Mouse (Mus musculus) spleen, postnatal 4 days (tissue): ENCODE measurements around the gene Gps2.
A peak's percentile ranks its signal among the peaks of the same experiment; 100 is the strongest.
"Not testable (repeated sequence)": the region's sequence is repeated elsewhere in the genome, so short reads cannot be mapped to it uniquely, and the experiment has no call there.

Source experiments
- DNase-seq, 2 experiments: peaks; one replicate each; pipeline ENCODE4 v3.0.0; 2022; ENCODE audit warnings: low spot score in 2 of 2

Gps2 gene

GRCm38 (mm10) chr11:69936156-69936555 lies 22.5 kb downstream of the Gps2 start:
- DNase-seq: peak; percentile 22 to 70

DNA sequence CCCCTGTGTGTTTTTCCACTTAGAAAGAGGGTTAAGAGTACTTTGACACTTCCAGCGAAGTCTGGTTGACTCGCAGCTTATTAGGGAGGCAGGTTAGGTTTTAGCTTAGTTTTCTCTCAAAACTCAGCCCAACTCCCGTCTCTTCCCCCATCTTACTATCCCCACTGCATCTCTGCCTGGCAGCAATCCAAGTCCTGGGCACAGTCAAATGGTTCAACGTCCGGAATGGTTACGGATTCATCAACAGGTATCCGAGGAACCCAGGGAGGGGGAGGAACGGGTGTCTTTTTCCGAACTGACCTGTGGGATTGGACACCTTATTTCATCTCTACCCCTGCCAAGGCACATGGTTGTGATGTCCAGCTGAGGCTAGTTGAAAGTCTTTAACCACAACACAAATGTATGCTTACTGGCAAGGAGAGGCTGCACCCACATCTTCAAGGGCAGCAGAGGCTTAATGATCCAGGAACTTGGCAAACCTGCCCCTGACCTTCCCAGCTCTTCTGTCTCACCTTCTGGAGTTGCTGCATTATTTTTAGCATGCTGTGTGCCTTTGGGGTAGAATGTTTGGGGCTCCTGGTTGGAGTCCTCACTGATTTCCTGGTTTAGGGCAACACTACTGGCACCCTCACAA lies 23.1 kb downstream of the Gps2 start:
- DNase-seq: no peak

DNA sequence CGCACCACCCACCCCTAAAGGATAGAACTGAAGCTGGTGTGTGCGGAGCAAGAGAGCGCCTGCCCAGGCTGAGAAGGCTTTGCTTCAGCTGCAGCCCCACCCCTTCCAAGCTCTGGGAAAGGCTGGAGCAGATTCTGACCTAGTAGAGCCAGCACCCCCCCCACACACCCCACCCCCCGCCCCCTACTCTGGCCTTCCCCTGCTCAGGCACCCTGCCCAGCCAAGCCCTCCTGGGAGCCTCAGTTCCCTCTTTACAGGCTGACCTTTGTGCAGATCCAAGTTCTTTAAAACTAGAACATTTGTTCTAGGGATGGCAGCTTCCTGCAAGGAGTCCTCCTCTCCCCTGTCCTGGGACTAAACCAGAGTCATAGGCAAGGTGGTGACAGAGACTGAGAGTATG lies 23.7 kb downstream of the Gps2 start:
- DNase-seq: no peak

DNA sequence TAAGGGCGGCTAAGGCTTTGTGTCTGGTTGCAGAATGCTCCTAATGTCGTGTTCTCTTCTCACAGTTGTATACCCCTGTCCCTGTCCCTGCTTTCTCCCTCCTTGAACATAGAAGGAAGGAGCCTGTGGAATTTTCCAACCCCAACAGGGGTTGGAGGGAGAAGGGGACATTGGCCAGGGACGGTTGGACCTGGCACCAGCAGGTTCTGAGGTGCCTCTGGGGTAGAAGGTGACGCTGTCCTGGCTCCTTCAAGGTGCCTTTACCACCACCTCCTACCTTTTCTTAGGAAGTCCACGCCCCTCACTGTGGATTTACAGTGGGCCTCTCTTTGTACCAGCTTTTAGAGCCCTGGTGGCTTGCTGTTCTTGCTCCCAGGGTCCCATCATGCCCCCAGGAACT lies 24.1 kb downstream of the Gps2 start:
- no peak for DNase-seq

DNA sequence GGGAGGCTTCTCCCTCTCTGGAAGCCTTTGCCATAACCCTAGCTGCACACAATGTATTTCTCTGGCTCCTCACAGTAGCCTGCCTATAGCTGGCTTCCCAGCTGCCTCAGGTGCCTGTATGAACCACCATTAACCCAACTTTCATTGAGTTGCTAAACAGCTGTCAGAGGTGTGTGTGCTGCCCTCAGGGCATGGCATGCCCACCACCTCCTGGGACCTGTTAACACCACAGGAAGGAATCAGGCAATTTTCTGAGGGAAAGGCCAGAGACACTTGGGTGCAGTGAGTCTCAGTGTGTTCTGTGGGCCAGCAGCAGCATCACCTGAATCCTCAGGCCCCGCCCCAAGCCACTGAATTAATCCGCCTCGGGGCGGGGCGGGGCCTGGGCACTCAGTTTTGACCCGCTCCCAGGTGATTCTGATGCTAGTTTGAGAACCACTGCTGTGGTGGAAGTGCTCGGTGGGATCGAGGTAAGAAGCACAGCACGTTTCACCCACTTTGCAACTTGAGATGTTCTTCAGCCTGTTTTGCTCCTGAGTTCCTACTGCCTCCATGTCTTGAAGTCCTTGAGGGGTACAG lies 24.8 kb downstream of the Gps2 start:
- DNase-seq: peak in 1 of 2 experiments; percentile 61

DNA sequence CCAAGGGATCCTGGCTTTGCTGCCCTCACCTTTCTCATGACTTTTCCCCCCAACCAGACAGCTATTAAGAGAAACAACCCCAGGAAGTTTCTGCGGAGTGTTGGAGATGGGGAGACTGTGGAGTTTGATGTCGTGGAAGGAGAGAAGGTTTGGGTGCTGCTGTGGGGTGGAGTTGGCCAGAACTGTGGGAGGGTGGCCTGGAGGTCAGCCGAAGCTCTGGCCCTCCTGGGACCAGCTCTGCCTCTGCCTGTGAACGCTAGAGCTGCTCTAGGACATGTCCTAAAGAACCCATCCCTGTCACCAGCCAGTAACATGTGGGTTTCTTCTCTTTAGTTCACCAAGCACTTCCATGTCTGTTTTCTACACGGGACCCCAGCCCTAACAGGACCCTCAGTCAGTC lies 25.5 kb downstream of the Gps2 start:
- DNase-seq: no peak

GRCm38 (mm10) chr11:69939731-69940130 lies 26.0 kb downstream of the Gps2 start:
- DNase-seq: peak; percentile 13 to 64

DNA sequence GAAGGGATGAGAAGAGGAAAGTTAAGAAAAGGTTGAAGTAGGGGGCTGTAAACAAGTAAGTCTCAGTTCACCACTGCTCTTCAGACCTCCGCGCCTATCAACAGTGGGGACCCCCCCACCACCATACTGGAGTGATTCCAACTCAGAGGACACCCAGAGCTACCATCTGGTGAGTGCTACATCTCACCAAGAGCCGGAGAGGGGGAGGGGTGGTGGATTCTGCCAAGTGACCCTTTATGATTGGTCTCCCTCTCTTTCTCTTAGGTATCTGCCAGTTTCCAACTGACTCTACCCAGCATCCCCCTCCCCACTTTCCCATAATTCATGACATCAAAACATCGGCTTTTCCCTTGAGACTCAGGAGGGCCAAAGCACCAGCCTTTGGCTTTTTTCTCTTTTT lies 27.3 kb downstream of the Gps2 start:
- DNase-seq: peak in 1 of 2 experiments; percentile 65

DNA sequence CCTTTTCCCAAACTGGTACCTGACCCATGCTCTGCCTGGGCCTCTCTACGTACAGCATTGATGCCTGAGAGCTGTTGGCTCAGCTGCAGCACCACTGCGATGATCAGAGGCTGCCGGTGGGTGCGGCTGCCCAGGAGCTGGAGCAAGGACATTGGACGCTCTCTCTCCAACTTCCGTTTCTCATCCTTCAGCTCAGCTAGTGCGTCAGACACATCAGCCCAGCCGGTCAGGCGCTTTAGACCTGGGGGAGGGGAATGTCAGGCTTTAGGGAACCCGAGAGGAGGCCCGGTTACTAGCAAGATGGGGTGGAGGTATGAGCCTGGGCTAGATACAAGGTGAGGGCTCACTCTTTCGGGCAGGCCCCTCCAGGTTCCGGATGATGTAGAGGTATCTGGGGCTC lies 31.5 kb downstream of the Gps2 start:
- DNase-seq: no peak

GRCm38 (mm10) chr11:69945997-69946891 lies 32.6 kb downstream of the Gps2 start:
- DNase-seq: peak; percentile 62 to 78

DNA sequence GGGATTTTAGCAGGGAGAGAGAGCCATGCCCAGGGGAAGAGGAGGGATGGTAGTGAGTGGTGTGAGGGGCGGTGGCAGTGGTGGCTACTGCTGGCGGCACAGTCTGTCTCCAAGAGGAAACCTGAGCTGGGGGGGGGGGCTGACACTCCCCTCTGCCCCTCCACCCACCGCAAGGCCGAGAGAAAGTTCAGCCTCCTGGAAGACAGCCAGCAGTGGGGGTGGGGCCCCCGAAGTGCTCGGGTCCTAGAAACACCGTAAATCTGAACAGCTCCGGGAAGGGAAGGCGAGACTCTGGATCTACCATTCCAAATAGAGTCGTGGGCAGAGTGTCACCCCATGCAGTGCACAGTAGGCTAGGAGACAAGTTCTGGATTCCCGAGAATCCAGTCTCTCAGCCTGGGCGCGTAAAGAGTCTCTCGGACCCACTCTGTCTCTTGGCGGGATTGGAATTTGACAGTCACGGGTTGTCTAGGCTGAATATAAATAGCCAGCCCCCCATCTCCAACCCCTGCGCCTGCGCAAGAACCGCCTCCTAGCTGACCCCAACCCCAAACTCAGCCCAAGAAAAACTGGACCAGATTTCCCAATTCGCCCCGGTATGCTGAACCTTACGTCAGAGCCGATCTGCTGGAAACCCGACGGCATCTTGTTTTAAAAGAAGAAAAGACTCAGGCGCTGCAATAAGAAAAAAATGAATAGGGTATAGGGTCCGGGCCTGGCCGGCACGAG lies 33.8 kb downstream of the Gps2 start:
- peak; percentile 69 to 83 for DNase-seq

DNA sequence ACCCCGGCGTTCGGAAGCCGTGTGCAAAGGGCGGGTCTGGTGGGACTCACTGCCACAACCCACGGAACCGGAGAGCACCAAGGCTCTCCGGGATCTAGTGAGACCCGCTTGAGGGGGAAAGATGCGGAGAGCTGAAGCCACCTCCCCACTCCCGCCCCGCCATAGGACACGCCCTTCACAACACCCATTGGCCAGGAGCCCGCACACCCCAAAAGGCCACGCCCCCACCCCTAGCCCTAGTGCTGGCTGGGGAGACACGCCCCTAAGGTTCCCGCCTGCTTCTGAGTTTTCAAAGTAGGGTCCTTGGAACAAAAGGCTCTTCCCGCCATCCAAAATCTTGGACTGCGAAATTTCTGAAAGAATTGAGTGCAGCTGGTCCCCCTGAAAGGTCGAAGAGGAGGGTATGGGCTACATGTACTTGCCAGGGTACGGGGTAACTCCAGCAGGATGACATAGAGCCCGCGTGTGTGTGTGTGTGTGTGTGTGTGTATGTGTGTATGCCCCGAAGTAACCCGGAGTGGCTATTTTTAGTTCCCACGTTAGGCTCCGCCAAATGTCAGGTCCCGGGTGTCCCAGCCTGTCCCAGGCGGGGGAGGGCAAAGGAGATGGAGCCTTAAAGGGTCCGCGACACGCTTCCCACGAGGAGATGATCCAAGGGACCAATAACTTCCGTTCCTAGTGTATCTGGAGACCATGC lies 34.5 kb downstream of the Gps2 start, which contains the start of gene Slc2a4:
Slc2a4 (minus strand) TSS at position 123 of the 697 bp plus-strand sequence.
- peak; percentile 97 to 98 for DNase-seq

- peak; percentile 91 to 97 for DNase-seq
Measured at GRCm38 (mm10) chr11:69948763-69949150, 35.1 kb downstream of the Gps2 start.

DNA sequence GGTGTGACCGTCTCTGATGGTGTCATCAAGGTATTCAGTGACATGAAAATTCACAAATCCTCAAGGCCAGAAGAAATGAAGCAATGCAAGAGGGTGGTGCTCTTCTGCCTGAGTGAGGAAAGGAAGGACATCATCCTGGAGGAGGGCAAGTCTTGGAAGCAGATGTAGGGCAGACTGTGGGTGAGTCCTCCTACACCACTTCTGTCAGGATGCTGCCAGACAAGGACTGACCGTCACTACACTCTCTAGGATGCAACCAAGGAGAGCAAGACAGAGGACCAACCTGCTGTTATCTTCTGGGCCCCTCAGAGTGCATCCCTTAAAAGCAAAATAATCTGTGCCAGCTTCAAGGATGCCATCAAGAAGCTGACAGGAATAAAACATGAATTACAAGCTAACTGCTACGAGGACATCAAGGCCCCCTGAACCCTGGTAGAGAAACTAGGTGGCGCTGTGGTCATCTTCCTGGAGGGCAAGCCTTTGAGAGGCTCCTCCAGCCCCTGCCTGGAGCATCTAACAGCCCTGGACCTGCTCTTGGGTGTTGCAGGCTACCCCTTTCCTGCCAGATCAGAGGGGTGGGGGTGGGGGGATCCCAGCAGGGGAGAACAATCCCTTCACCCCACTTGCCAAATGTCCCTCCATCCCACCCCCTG lies 37.2 kb downstream of the Gps2 start:
- DNase-seq: peak in 1 of 2 experiments; percentile 80

GRCm38 (mm10) chr11:69952274-69952673 lies 38.6 kb downstream of the Gps2 start:
- no peak for DNase-seq

DNA sequence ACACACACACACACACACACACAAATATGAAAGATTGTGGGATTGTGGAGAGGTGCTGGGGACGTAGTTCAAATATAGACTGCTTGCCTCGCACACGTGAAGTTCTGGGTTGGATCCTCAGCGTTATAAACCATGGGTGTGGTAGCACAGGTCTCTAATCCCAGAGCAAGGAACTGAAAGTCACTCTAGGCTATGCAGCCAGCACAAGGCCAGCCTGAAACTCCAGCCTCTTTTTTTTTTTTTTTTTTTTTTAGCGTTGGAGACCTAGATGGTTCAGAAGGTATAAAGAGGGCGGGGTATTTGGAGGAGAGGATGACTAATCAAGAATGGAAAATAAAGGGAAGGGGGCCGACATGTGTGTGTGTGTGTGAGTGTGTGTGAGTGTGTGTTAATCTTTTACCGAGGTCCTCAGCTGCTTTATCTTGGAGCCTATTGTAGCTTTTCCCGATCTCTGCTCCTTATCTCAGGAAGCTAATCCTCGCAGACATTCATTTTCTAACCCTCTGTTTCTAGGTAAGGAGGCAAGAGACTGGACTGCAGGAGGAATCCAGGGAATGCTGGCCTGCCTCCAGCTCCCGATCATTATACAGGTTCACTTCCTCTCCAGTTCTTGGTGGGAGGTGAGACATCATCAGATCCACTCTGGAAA lies 39.7 kb downstream of the Gps2 start:
- DNase-seq: no peak

GRCm38 (mm10) chr11:69955618-69956017 lies 41.9 kb downstream of the Gps2 start:
- not testable (repeated sequence) for DNase-seq

DNA sequence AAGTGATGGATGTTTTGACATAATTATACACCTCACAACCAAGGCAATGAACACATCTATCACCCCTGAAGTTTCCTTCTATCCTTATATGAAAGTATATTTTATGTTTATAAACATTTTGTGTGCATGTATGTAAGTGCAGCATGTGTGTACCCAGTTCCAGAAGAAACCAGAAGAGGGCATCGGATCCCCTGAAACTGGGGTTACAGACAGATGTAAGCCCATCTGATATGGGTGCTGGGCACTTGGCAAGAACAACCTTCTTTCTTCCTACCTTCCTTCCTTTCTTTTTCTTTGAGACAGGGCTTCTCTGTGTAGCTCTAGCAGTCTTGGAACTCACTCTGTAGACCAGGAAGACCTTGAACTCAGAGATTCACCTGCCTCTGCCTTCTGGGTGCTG lies 42.5 kb downstream of the Gps2 start:
- no peak for DNase-seq

- DNase-seq: peak in 1 of 2 experiments; percentile 72
Measured at GRCm38 (mm10) chr11:69960616-69961015, 46.9 kb downstream of the Gps2 start.

GRCm38 (mm10) chr11:69961841-69962240 lies 48.2 kb downstream of the Gps2 start:
- DNase-seq: peak in 1 of 2 experiments; percentile 55
